Mouse (Mus musculus) megakaryocyte, adult 5-6 weeks (primary cell): ENCODE data around the gene Slc35b3. TPM values are rescaled to one million over a fixed set of nuclear protein-coding genes. Genes with fewer than 3 reads are reported as not detected.

ENCODE experiments used
- ATAC-seq: 2 replicates; pipeline ENCODE4 v1.8.0; 2016; ENCODE audit warnings: mild to moderate bottlenecking, inconsistent platforms; ENCODE audit not compliant: poor library complexity, severe bottlenecking
- total RNA-seq, 2 experiments: library from RNA; stranded (forward) in 1 of 2; stranded (reverse) in 1 of 2; fragments of 153-499, 151-499 nt in 1 of 2; fragments of 221-1000, 200-1000 nt in 1 of 2; gene quantifications; 2 replicates each; pipeline versions ENCODE4 v1.2.3 to v1.2.4; 2015 to 2017

Gene Slc35b3
- total RNA-seq, 2 experiments from 2014 or later, result 23.9 to 36.1 TPM

- no peak for ATAC-seq
These were observed 19.4 kb downstream of the Slc35b3 start for GRCm38 (mm10) chr13:38941280-38941679.

GRCm38 (mm10) chr13:38938433-38938832 lies 22.2 kb downstream of the Slc35b3 start:
- ATAC-seq, result no peak

- ATAC-seq, result no peak
These were observed 23.7 kb downstream of the Slc35b3 start for GRCm38 (mm10) chr13:38936860-38937471.

GRCm38 (mm10) chr13:38935856-38936446 lies 24.7 kb downstream of the Slc35b3 start:
- ATAC-seq, result no peak

- no peak for ATAC-seq
These were observed 30.7 kb downstream of the Slc35b3 start for GRCm38 (mm10) chr13:38929843-38930578.

GRCm38 (mm10) chr13:38922676-38923075 lies 38.0 kb downstream of the Slc35b3 start:
- ATAC-seq, result no peak

DNA sequence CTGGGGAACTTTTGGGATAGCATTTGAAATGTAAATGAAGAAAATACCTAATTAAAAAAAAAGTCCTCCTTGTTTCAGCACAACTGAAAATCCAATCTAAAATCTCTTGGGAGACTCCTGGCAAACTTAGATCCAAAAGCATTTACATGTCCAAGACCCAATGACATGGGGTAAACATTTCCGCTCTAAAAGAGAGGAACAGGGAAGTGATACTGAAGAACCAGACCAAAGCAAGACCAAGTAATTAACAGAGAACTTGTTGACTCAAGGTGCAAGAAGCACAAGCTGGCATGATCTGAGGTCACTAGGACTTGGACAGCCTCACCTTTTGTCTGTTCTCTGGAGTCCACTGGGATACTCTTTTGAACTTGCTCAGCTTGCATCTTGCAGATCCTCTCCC lies 39.4 kb downstream of the Slc35b3 start:
- no peak for ATAC-seq

GRCm38 (mm10) chr13:38918188-38918885 lies 42.3 kb downstream of the Slc35b3 start:
- no peak for ATAC-seq

DNA sequence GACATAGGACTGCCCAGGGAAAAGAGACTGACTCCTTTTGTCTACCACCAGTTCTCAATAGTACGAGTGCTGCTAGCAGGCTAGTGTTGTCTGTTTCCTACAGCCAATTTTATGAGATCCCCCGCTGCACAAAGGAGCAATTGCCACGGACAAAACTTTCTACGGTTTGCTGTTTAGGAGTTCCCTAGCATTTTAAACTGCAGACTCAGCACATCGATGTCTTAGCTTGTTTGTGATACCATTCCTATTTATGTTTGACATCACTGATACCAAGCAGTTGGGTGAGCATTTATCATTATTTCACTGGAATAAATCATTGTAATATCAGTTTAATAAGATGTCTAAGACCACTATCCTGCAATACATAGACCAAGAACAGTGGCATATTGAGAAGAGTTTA lies 43.1 kb downstream of the Slc35b3 start:
- ATAC-seq, result no peak

- no peak for ATAC-seq
These were observed 45.9 kb downstream of the Slc35b3 start for GRCm38 (mm10) chr13:38914771-38915170.

DNA sequence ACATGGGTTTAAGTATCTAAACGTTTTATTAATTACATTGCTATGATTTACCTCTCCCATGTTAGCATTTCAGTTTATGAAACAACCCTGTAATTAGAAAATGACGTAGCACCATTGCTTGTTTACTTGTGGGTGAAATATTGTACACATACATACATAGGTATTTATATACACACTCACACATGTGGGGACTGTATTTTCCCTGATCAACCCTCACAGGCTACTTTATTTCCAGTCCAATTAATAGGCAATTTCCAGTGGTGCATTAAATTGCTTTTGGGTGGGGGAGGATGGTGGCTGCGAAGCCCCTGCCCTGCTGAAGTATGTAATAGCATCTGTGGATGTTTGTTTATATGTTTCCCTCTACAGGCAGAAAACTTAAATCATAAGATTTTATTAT lies 68.3 kb downstream of the Slc35b3 start:
- no peak for ATAC-seq
